Mouse (Mus musculus): ENCODE measurements around the gene Hspa14.

GRCm38 (mm10) chr2:3445984-3446383 is 66.6 kb downstream of the Hspa14 start:
- no peak for TF ChIP-seq POLR2A (IDR thresholded peaks at IDR 0.05; ENCODE audit: borderline replicate concordance, extremely low read depth, insufficient read depth, insufficient read length, poor library complexity, severe bottlenecking)
- no peak for TF ChIP-seq CTCF (IDR thresholded peaks at IDR 0.05; ENCODE audit: borderline replicate concordance, extremely low read depth, insufficient read depth, insufficient read length)

Measured in brain, embryonic 14.5 days (tissue).